Mouse (Mus musculus) right cerebral cortex, postnatal 36 days (tissue): ENCODE measurements around the gene Als2cr12.
"Not testable (repeated sequence)": the region's sequence is repeated elsewhere in the genome, so short reads cannot be mapped to it uniquely, and the experiment has no call there.

Experiments used
- DNase-seq, 2 experiments: peaks; one replicate each; pipeline ENCODE4 v3.0.0; 2022; ENCODE audit warnings: low spot score in 2 of 2, mixed read lengths in 1 of 2

The Als2cr12 gene

GRCm38 (mm10) chr1:58614424-58614823 lies 81.4 kb downstream of the Als2cr12 start:
- DNase-seq: peak; percentile 33 to 48

GRCm38 (mm10) chr1:58613786-58614185 lies 82.0 kb downstream of the Als2cr12 start:
- DNase-seq: no peak

- no peak for DNase-seq
These were observed 85.2 kb downstream of the Als2cr12 start for GRCm38 (mm10) chr1:58610611-58611010.

- no peak for DNase-seq
These were observed 85.6 kb downstream of the Als2cr12 start for GRCm38 (mm10) chr1:58610166-58610565.

GRCm38 (mm10) chr1:58609591-58609990 lies 86.2 kb downstream of the Als2cr12 start:
- not testable (repeated sequence) for DNase-seq

GRCm38 (mm10) chr1:58603738-58604137 lies 92.1 kb downstream of the Als2cr12 start:
- DNase-seq: no peak

GRCm38 (mm10) chr1:58602681-58603080 lies 93.1 kb downstream of the Als2cr12 start:
- DNase-seq: no peak
